Mouse (Mus musculus): ENCODE measurements around the gene Itm2b. TPM values are rescaled to one million over a fixed set of nuclear protein-coding genes. Genes with fewer than 3 reads are reported as not detected.

Gene Itm2b
- total RNA-seq, 2 experiments from 2014 or later, result 255 to 336 TPM

DNA sequence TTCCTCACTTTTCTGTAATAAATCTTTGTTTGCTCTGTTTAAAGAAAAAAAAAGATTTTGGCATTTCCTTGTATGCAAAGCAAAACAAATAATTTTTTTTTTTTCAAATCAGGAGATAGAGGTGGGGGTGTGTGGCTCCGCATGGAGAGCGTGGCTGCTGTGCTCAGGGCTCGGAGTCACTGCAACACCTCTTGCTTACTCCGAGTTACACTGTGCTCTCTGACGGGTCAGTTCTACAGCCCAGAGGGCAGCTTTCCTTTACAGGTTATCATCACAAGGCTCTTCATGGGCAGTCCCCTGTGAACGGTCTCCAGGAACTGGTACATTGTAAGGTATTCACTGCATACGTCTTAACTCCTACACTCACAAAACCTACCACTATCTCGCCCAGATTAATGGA lies 11.5 kb downstream of the Itm2b start:
- intact Hi-C loops (cut with DNase I), result no loop called here
- no peak for TF ChIP-seq CTCF (IDR thresholded peaks at IDR 0.05)
- H3K27ac ChIP-seq, result peak overlapping the region; percentile 79

DNA sequence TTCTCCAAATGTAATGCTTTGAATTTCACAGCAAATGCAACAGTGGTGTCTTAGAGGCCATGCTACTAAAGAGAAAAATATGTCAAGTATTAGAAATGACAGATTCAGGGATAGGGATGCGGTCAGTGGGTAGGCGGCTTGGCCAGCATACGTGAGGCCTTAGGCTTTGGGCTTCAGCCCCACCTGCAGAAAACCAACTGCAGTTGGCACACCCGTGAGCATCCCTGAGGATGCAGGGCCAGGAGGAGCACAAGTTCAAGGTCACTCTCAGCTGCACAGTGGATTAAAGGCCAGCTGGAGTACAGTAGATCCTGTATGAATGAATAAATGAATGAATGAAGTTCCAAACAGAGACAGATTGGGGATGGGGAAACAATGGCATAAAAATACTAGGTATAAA lies 12.1 kb downstream of the Itm2b start:
- H3K4me3 ChIP-seq, result no peak overlapping the region
- DNase-seq, result no peak
- TF ChIP-seq CTCF (IDR thresholded peaks at IDR 0.05), result no peak
- intact Hi-C loops (cut with DNase I), result no loop called here
- peak overlapping the region; percentile 79; the same call in 1 of the 2 replicates for H3K27ac ChIP-seq

More for the DNA sequence above, 11.5 kb downstream of the Itm2b start:
- H3K4me3 ChIP-seq, result peak overlapping the region; percentile 55
- DNase-seq, result no peak

DNA sequence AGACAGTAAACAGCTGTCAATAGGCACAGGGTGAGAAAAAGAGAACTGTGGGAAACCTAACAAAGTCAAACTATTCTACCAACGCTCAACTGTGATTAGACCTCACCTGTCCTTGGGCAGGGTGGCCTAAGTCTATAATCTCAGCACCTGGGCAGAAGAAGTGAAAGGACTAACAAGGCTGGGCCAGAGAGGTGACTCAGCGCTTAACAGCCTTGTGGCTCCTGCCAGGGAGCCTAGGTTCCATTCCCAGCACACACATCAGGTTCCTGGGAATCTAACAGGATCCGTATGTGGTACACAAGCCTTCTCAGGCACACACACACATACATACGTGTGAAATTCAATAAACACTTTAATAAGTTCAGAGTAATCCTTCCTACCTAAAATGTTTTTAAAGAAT lies 13.5 kb downstream of the Itm2b start:
- no peak for DNase-seq
- Histone ChIP-seq H3K4me3 (no peak overlapping the region), H3K27ac (peak overlapping the region; percentile 57)
- TF ChIP-seq CTCF (IDR thresholded peaks at IDR 0.05), result no peak
- intact Hi-C loops (cut with DNase I), result no loop called here

DNA sequence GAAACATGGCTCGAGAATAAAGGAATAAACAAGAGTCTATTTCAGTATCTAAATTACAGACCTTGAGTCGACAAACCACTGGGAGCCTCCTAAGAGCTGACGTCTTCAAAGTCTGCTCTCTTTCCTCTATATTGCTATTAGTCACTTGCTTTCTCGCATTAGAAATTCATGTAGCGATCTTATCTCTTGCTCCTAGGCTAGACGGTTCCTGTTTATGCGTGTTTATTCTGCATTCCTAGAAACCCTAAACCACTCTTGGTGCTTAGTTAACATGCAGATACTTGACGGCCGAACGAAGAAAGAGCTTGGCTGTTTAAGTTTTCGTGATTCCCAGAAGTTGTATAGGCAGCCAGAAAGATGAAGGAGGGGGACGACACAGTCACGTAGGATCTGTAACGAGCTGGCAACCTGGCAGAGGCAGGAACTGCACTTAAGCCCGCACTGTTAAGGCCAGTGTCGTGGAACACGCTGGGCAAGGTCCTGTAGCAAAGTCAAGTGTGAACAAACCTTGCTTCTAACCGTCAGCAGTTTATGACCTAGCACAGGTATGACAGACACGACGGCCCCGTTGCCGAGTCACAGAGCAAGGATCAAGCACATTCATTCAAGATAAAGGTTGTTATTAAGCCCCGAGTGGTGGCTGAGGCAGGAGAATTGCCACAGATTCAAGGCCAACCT lies 14.3 kb downstream of the Itm2b start:
- H3K27ac ChIP-seq, result peak overlapping the region; percentile 57
- DNase-seq, result no peak
- no peak for TF ChIP-seq CTCF (IDR thresholded peaks at IDR 0.05)
- no peak overlapping the region for H3K4me3 ChIP-seq
- intact Hi-C loops (cut with DNase I), result no loop called here

DNA sequence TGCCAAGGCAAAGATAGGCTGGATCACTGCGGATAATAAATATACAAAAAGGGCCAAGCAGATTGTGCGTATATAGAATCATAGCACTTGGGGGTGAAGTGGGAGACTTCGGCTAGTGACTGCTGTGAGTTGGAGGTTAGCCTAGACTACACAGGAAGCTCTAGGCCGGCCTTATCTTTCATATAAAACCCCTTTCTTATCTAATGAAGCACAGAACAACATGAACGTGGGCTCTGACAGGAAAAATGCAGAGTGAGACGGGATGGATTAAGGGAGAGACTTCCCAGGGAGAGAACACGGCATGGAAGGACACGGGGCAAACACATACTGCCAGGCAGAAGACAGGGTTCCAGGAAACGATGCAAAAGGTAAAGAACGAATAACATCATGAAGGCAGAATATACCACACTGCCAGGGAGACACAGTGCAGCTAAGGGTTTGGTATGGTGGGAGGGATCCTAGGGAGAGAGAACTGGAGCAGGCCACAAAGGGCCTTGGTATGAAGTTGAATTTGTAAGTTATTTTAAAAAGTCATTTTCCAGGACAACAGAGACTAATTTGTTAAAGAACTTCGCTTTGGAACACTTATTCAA lies 14.9 kb downstream of the Itm2b start:
- peak overlapping the region; percentile 56 for H3K27ac ChIP-seq
- H3K4me3 ChIP-seq, result no peak overlapping the region
- intact Hi-C loops (cut with DNase I), result no loop called here
- TF ChIP-seq CTCF (IDR thresholded peaks at IDR 0.05), result no peak
- DNase-seq, result no peak

DNA sequence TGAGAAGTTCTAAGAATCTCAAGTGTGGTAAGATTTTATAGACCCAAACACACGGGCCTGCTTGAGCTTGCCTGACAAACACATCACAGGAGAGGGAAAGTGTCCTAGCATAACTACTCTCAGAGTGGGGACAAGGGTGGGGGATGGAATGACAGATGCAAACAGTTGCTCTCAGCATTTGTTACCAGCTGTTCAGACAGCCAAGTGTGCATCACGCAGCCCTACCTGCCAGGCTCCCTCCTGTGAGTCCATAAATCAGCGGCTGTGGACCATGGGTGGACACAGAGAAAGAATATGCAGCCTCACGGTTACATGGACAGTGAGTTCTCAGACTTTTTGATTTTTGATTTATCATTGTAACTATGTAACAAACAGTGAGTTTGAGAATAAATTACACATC lies 15.5 kb downstream of the Itm2b start:
- Histone ChIP-seq H3K27ac (peak overlapping the region; percentile 56), H3K4me3 (no peak overlapping the region)
- TF ChIP-seq CTCF (IDR thresholded peaks at IDR 0.05), result no peak
- DNase-seq, result peak; percentile 47
- intact Hi-C loops (cut with DNase I), result no loop called here

DNA sequence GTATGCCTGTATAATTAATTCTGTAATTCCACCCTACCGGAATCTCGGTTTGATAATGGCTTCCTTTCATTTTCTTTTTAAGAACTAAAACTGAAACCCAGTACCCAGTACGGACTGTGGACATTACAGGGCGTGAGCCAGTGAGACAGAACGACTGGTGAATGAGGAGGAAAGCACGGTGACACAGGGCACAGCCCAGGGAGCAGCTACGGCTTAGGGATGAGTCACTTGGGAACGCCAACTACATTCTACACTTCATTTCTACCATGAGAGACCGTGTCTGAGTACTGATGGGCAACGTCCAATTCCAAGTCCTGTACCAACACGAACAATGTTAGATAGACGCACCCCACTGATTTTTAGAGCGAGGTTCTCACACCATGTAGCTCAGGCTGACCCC lies 16.1 kb downstream of the Itm2b start:
- peak overlapping the region; percentile 56; the same call in 1 of the 2 replicates for H3K27ac ChIP-seq
- intact Hi-C loops (cut with DNase I), result no loop called here
- no peak for DNase-seq
- H3K4me3 ChIP-seq, result no peak overlapping the region
- no peak for TF ChIP-seq CTCF (IDR thresholded peaks at IDR 0.05)

DNA sequence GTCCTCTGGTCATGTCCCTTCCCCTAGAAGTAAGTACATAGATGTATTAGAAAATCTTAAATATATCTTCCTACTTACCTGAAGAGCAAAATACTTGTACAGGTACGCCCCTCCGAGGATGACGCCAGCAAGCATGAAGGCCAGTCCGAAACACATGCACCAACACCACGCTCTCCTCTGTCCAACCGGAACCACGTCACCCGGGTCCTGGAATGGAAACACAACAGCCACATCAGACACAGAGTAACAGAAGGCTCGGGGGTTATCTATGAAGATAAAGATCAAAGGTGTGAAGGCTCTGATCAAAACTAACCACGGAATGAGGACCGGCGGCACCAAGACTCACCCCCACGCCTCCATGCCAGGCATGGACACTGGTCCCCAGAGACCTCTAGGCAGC lies 16.9 kb downstream of the Itm2b start:
- intact Hi-C loops (cut with DNase I), result no loop called here
- H3K4me3 ChIP-seq, result no peak overlapping the region
- DNase-seq, result no peak
- TF ChIP-seq CTCF (IDR thresholded peaks at IDR 0.05), result no peak
- no peak overlapping the region for H3K27ac ChIP-seq

DNA sequence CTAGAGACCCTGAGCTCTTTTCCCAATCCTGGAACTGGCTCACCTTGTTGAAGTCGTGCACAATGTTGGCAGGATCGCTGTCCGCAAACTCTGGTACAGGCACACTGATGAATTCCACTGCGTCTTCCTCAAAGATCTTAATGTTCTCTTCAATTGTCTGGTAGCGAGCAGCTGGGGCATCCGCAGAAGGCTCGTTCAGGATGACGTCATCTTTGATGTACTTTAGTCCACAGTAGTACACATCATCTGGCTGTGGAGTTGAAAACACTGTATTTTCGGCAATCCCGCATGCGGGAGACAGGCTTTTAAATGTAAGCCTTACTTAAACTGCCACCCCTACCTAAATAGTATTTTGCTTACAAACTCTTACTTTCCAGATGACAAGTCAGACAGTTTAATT lies 18.8 kb downstream of the Itm2b start:
- no peak for DNase-seq
- no peak overlapping the region for H3K27ac ChIP-seq
- H3K4me3 ChIP-seq, result no peak overlapping the region
- intact Hi-C loops (cut with DNase I), result no loop called here
- TF ChIP-seq CTCF (IDR thresholded peaks at IDR 0.05), result no peak

DNA sequence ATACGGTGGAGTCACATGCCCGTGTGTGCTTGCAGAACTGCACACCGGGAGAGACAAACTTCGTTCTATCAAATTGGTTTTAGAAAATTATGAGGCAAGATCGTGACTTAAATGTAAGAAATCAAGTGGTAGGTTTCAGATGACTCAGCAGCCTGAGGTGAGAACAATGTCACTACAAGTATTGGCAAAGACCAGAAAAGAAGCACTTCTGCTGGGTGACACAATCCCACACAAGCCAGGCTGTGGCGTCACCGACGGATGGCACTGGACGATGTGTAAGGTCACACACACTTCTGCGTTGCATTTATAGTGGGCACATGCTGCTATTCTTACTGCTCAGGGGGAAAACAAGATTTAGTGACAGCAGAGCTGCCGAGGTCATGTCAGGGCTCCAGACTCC lies 21.3 kb downstream of the Itm2b start:
- no peak overlapping the region for H3K27ac ChIP-seq
- DNase-seq, result no peak
- H3K4me3 ChIP-seq, result no peak overlapping the region
- intact Hi-C loops (cut with DNase I), result no loop called here
- no peak for TF ChIP-seq CTCF (IDR thresholded peaks at IDR 0.05)

DNA sequence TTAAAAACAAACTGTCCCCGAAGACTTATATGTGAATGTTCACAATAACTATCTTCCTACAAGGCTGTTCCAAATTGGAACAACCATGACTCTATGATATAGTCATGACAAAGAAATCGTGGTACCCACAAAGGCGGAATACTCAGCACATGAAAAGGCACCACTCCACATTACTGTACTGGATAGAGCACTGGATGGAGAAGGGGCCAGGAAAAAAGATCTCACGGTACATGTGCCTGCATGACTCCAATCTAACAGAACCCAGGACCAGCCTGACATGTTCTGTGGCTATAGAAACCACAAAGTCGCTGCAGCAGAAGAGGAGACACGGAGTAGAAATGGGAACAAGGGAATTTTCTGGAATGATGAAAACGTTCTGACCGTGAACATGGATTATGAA lies 30.4 kb downstream of the Itm2b start:
- intact Hi-C loops (cut with DNase I), result no loop called here
- Histone ChIP-seq H3K4me3 (no peak overlapping the region), H3K27ac (peak overlapping the region; percentile 49; the same call in 1 of the 2 replicates)
- no peak for TF ChIP-seq CTCF (IDR thresholded peaks at IDR 0.05)
- no peak for DNase-seq

DNA sequence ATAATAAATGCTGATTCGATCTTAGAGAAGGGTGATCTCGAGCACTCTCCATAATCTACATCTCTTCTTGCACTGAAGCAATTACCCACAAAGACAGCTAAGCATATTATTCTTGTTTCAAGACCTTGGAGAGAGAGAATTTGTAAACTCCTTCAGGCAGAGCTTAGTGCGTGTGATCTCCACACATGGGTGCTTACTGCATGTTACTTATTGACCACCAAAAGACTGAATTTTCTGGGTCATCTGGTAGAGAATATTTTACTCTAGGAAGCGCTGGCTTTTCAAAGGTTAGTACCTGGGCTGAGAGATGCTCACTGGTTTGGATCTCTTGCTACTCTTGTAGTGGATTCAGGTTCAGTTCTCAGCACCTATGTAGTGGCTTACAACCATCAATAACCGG lies 34.0 kb downstream of the Itm2b start:
- DNase-seq, result no peak
- Histone ChIP-seq H3K4me3 (no peak overlapping the region), H3K27ac (no peak overlapping the region)
- TF ChIP-seq CTCF (IDR thresholded peaks at IDR 0.05), result no peak
- intact Hi-C loops (cut with DNase I), result no loop called here

DNA sequence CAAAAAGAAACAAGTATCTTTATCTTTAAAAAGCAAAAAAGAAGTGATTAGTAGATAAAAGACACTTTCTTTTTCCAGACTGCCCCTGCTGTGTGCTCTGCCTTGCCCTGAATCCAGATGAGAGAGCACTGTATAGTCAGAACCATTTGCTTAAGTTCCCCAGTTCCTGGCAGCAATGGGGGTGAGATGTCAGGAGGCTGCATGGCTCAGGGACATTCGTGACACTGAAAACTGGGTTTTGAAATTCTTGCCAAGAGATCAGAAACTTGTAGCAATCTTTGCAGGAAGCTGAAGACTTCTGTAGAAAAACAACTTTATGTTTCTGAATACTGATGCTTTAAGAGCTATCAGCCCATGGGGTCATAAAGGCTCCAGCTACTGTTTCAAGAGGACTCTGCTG lies 35.1 kb downstream of the Itm2b start:
- Histone ChIP-seq H3K4me3 (no peak overlapping the region), H3K27ac (no peak overlapping the region)
- intact Hi-C loops (cut with DNase I), result no loop called here
- TF ChIP-seq CTCF (IDR thresholded peaks at IDR 0.05), result no peak
- DNase-seq, result no peak

Data from gastrocnemius, adult 2 months (tissue).